15 mouse cellular contexts compared by ENCODE assay signal in the genomic region with DNA sequence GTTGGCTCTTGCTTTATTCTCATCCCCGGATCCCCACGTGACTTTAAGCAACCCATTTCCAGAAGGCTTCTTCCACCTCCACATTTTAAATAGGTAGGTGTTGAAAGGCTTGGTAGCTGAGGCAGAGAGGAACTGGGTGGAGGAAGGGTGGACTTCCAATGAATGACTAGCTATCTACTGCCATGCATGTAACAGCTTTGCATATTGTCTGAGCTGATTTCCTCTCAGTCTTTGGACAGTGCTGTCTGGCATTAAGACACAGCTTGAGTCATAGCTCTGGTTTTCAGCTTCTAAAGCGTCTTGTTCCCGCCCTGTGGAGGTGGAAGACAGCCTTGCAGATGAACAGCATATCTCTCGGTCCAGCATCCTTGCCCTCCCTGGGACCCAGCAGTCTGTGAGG. TPM values are rescaled to one million over a fixed set of nuclear protein-coding genes. Genes with fewer than 3 reads are reported as not detected.
DNase-seq lines count a peak whose midpoint lies in the region; ATAC-seq and TF ChIP-seq lines count a peak whose summit lies in the region.
"Had no signal": no experiment of that assay in that cellular context is flagged by ENCODE, and none has a peak within 500 bp of the region (broad histone marks: within the 10 kb centered on the region; RNA-seq: fewer than 3 reads in every experiment).

No protein-coding gene starts in this region.

- ATAC-seq in lung, postnatal 0 days: 0 out of 2 replicates have a peak, but pooled peaks have one; percentile 13
- peak; percentile 53; the same call in 1 of the 2 replicates for ATAC-seq in neutrophil, adult 5-6 weeks (ENCODE audit: extremely low read depth, insufficient number of reproducible peaks, low FRiP score, poor library complexity, severe bottlenecking)
- no peak for ATAC-seq in forebrain, embryonic 13.5 days
- ATAC-seq: forebrain, embryonic 16.5 days; hindbrain, postnatal 0 days had no signal

- no peaks in the 10 kb centered on the region for H3K36me3 ChIP-seq in lung, postnatal 0 days (ENCODE audit: insufficient read depth, low read length)
- no peaks in the 10 kb centered on the region for H3K36me3 ChIP-seq in forebrain, embryonic 13.5 days (ENCODE audit: poor library complexity, severe bottlenecking)
- H3K36me3 ChIP-seq: lung, embryonic 15.5 days had no signal

- H3K27me3 ChIP-seq in lung, postnatal 0 days (replicated peaks; ENCODE audit: insufficient read depth, low read length): no peaks in the 10 kb centered on the region
- H3K27me3 ChIP-seq in forebrain, embryonic 13.5 days: no peaks in the 10 kb centered on the region
- H3K27me3 ChIP-seq: lung, embryonic 15.5 days had no signal

- no peak overlapping the region for H3K4me2 ChIP-seq in lung, postnatal 0 days (replicated peaks; ENCODE audit: low read depth, low read length)
- no peak overlapping the region for H3K4me2 ChIP-seq in forebrain, embryonic 13.5 days
- H3K4me2 ChIP-seq: lung, embryonic 15.5 days had no signal

- H3K4me3 ChIP-seq in lung, postnatal 0 days (ENCODE audit: low read depth, low read length): no peak overlapping the region
- H3K4me3 ChIP-seq in forebrain, embryonic 13.5 days: no peak overlapping the region
- H3K4me3 ChIP-seq: lung, embryonic 15.5 days had no signal

- 61% methylated on average over 5 of the region's 5 CpGs for WGBS in lung, postnatal 0 days
- 80% methylated on average over 5 of the region's 5 CpGs for WGBS in forebrain, embryonic 13.5 days

- TF ChIP-seq EP300 in lung, postnatal 0 days (IDR thresholded peaks at IDR 0.05): no peak

- peak overlapping the region; percentile 47; the same call in 1 of the 2 replicates for H3K27ac ChIP-seq in lung, postnatal 0 days (ENCODE audit: low read length)
- no peak overlapping the region for H3K27ac ChIP-seq in forebrain, embryonic 13.5 days
- H3K27ac ChIP-seq: hindbrain, postnatal 0 days; lung, embryonic 15.5 days had no signal

- no peak for DNase-seq in lung, postnatal 0 days (ENCODE audit: low spot score)
- no peak for DNase-seq in lung, postnatal 10 days
- peak; percentile 45 to 47 for DNase-seq in B cell, adult 2 months
- peak; percentile 68 for DNase-seq in NIH3T3 (ENCODE audit: low read depth)
- no peak for DNase-seq in left cerebral cortex, postnatal 4 days
- no peak for DNase-seq in urinary bladder, postnatal 4 days (ENCODE audit: low spot score in 2 of 2)
- DNase-seq: adrenal gland, postnatal 36 days; cerebellum, adult 11 months; kidney, adult 8-10 months; midbrain, embryonic 14.5 days had no signal

- H3K9ac ChIP-seq in lung, postnatal 0 days (replicated peaks; ENCODE audit: low read depth): no peak overlapping the region
- no peak overlapping the region for H3K9ac ChIP-seq in forebrain, embryonic 13.5 days
- H3K9ac ChIP-seq: lung, embryonic 15.5 days had no signal

- intact Hi-C loops in left cerebral cortex, postnatal 4 days (cut with DNase I): no loop called here

- no peaks in the 10 kb centered on the region for H3K9me3 ChIP-seq in lung, postnatal 0 days (ENCODE audit: low read length)
- no peaks in the 10 kb centered on the region for H3K9me3 ChIP-seq in forebrain, embryonic 13.5 days (replicated peaks)
- H3K9me3 ChIP-seq: lung, embryonic 15.5 days had no signal

- peaks cover 43% of the 10 kb centered on the region for H3K4me1 ChIP-seq in lung, postnatal 0 days (ENCODE audit: insufficient read depth, low read depth, low read length)
- peaks cover 15% of the 10 kb centered on the region for H3K4me1 ChIP-seq in forebrain, embryonic 13.5 days

- TF ChIP-seq CTCF in lung, postnatal 0 days (IDR thresholded peaks at IDR 0.05): no peak

RNA-seq across cellular contexts. Expression of a gene that starts 54.5 kb away (rescaled TPM):
- 36.0 and 43.0 TPM in 2 replicates for polyA plus RNA-seq in lung, postnatal 0 days (2015; fragmentation: Nextera tagmentation; extraction: Ambion mirVana)
- total RNA-seq in neutrophil, adult 5-6 weeks (2017): 81.3 and 95.9 TPM in 2 replicates
- total RNA-seq in left cerebral cortex, postnatal 4 days (2021): 1 to 10 TPM; 5.2 to 6.1 TPM
- polyA plus RNA-seq in forebrain, embryonic 13.5 days (2015; fragmentation: Nextera tagmentation; extraction: Ambion mirVana): 5.1 and 6.9 TPM in 2 replicates

Comparison
In these comparisons a context has a peak if more than half of its experiments do, and no peak if none do; other contexts are left out.
1. DNase-seq: peak in B cell, adult 2 months (2 of 2) and NIH3T3 (single experiment); none in lung, postnatal 0 days (single experiment), lung, postnatal 10 days (single experiment), left cerebral cortex, postnatal 4 days (single experiment) and urinary bladder, postnatal 4 days (0 of 2).
2. RNA of a gene that starts 54.5 kb away (total RNA-seq): 81.3 to 95.9 TPM in neutrophil, adult 5-6 weeks; 5.2 to 6.1 TPM in left cerebral cortex, postnatal 4 days; every median in the first group is over 10 times any median in the second.